Mouse (Mus musculus): ENCODE data around the gene Rae1. TPM values are rescaled to one million over a fixed set of nuclear protein-coding genes. Genes with fewer than 3 reads are reported as not detected.

The Rae1 gene
- total RNA-seq, 2 experiments from 2014 or later, result 42.4 to 53.2 TPM

GRCm38 (mm10) chr2:172990161-172990560 lies 9.8 kb upstream of the Rae1 start:
- no peak for ATAC-seq (ENCODE audit: poor library complexity, severe bottlenecking)

DNA sequence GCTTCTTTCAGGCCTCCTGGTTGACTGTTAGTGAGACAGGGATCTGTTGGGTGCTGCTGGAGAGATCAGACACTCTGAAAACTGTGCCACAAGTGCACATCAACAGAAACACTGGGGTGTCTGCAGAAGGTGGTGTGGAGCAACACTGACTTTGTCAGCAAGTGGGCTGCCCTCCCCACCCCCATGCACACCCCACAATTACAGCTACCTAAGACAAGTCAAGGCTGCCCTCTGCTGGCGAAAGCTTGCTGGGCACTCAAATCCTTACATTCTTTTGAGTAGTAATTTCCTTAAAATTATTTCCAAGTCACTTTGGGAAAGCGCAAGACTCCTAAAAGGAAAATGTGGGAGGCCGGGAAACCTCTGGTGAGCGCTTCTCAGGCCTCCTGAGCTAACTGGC lies 3.7 kb upstream of the Rae1 start:
- no peak for ATAC-seq (ENCODE audit: poor library complexity, severe bottlenecking)

DNA sequence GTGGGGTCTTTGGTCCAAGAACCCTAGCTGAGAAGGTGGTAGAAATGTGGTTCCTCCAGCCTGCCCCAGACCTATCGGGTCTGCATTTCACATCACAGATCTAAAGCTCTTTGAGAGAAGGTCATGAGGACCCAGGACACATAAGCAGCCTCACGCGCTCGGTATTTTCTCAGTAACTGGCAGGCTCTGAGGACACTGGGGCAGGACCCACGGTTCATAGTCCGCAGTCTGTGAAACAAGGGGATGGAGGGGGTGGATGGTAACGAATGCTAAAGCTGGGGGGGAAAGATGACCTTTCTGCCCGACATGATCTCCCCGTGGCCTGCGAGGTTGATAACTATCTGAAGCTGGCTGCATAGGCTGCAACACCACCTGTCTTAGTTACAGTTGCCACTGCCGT lies 2.2 kb upstream of the Rae1 start:
- ATAC-seq (ENCODE audit: poor library complexity, severe bottlenecking), result no peak

DNA sequence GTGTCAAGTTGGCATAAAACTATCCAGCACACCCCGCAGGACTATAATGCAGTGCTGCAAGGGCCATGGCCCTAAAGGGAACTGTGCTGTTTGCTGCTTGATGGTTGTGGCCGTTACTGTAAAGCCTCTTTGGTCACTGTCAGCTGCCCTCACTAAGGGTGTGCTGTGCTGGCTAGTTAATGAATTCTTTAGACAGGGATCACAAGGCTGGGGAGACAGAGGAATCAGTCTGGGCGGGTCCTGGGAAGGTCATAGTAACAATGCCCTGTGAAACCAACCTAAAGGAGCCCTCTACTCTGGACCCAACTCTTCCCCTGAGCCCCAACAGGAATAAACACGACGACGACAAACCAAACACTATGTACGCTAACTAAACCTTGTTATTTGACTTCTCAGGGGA lies 1.4 kb upstream of the Rae1 start:
- ATAC-seq (ENCODE audit: poor library complexity, severe bottlenecking), result no peak

GRCm38 (mm10) chr2:173000285-173000652 lies 352 bp downstream of the Rae1 start:
- ATAC-seq (ENCODE audit: poor library complexity, severe bottlenecking), result peak; percentile 41

- no peak; the same call in 1 of the 2 replicates for ATAC-seq (ENCODE audit: poor library complexity, severe bottlenecking)
Measured at GRCm38 (mm10) chr2:173000921-173001320, 1.0 kb downstream of the Rae1 start.

- no peak for ATAC-seq (ENCODE audit: poor library complexity, severe bottlenecking)
Measured at GRCm38 (mm10) chr2:173003737-173004136, 3.8 kb downstream of the Rae1 start.

GRCm38 (mm10) chr2:173010220-173010717 lies 10.4 kb downstream of the Rae1 start:
- ATAC-seq (ENCODE audit: poor library complexity, severe bottlenecking), result no peak

GRCm38 (mm10) chr2:173011440-173011839 lies 11.5 kb downstream of the Rae1 start:
- ATAC-seq (ENCODE audit: poor library complexity, severe bottlenecking), result no peak

GRCm38 (mm10) chr2:173014741-173015287 lies 14.9 kb downstream of the Rae1 start:
- ATAC-seq (ENCODE audit: poor library complexity, severe bottlenecking), result no peak

GRCm38 (mm10) chr2:173017940-173018339 lies 18.0 kb downstream of the Rae1 start:
- peak; percentile 43 for ATAC-seq (ENCODE audit: poor library complexity, severe bottlenecking)

GRCm38 (mm10) chr2:173018618-173019017 lies 18.7 kb downstream of the Rae1 start:
- ATAC-seq (ENCODE audit: poor library complexity, severe bottlenecking), result peak; percentile 16

DNA sequence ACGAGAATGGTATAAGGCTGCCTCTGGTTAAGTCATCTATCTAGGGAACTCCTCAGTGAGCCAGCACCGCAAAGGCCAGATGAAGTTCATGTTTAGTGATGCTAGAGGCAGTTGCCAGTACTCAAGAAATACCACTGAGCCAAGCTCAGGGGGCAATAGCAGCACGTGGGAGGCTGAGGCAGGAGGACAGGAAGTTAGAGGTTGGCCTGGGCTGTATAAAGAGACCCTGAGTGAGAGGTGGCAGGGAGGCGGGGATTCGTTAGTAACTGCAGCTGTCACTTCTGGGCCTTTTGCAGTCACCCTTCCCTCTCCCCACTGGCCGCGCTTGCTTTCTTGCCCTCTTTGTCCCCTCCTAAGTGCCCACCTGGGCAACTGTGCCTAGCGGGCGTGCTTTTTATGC lies 19.4 kb downstream of the Rae1 start:
- no peak for ATAC-seq (ENCODE audit: poor library complexity, severe bottlenecking)

DNA sequence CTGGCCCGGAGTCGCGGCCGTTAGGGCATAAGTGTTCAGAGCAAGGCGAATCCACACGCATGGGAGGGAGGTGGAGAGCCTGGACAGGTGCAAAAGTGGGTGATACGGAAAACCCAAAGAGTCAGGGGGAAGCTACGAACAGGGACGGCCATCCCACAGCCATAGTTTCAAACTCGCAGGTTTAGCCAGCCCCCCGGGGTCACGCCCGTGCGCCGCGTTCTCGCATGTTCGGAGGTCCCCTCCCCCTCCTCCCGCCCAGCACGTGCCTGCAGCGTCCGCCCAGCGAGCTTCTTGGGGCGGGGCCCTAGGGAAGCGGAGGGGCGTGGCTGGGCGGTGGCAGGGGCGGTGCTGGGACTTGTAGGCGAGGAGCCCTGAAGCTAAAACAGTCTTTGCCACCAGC lies 19.9 kb downstream of the Rae1 start:
- ATAC-seq (ENCODE audit: poor library complexity, severe bottlenecking), result peak; percentile 62

GRCm38 (mm10) chr2:173020430-173020829 lies 20.5 kb downstream of the Rae1 start, which contains the start of gene Rbm38:
Gene Rbm38, plus strand, starts transcription at chr2:173020498.
- ATAC-seq (ENCODE audit: poor library complexity, severe bottlenecking), result no peak

DNA sequence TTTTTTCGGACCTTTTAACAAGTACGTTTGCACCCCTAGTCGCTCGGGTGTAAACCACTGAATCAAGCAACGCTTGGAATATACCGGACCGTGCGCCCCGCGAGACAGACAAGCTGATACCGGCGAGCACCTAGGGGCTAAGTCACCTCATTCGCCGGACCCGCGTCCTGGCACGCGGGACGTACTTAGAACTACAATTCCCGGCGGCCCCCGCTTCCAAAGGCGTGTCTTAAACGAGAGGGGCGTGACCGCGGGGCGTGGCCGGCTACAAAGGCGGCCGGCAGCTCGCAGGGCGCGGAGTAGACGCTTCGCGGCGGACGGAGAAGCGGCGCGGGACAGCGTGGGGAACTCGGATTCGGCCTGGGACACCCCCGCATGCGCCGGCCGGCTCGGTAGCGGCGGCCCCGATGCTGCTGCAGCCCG lies 21.7 kb downstream of the Rae1 start:
- ATAC-seq (ENCODE audit: poor library complexity, severe bottlenecking), result peak; percentile 56

DNA sequence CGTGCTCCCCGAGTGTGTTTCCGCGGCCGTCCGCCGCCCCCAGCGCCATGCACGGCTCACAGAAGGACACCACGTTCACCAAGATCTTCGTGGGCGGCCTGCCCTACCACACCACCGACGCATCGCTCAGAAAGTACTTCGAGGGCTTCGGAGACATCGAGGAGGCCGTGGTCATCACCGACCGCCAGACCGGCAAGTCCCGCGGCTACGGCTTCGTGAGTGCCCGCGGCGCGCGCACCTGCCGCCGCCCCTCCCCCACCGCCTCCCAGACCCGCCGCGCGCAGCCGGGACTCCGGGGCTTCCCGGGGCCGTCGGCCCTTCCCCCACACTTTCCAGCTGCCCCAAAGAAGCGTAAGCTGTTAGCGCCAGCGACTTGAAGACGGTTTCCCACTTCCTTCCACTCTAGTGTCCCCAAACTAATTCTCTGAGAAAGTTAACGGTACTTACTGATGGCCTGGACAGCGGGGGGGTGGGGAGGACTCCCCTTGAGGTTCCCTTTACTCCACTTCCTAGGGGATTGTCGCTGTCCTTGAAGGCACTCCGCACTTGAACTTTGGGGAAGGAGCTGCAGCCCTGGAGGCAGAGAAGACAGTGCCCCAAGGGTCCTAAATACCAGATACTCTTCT lies 22.3 kb downstream of the Rae1 start:
- ATAC-seq (ENCODE audit: poor library complexity, severe bottlenecking), result 0 out of 2 replicates have a peak, but pooled peaks have one; percentile 0

DNA sequence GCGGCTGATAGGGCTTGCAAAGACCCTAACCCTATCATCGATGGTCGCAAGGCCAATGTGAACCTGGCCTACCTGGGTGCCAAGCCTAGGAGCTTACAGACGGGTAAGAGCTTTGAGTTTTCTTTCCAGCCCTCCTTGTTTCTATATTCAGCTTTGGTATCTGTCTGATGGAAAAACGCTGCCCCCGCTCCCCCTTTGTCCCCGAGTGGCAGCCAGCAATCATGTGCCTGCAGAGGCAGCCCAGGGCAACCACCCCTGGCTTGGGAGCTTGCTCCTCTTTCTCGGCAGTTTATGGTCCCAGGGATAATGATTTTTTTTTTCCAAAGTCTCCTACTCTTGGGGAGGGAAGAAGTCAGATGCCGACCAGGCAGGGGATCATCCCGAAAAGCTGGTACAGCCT lies 22.9 kb downstream of the Rae1 start:
- ATAC-seq (ENCODE audit: poor library complexity, severe bottlenecking), result no peak

DNA sequence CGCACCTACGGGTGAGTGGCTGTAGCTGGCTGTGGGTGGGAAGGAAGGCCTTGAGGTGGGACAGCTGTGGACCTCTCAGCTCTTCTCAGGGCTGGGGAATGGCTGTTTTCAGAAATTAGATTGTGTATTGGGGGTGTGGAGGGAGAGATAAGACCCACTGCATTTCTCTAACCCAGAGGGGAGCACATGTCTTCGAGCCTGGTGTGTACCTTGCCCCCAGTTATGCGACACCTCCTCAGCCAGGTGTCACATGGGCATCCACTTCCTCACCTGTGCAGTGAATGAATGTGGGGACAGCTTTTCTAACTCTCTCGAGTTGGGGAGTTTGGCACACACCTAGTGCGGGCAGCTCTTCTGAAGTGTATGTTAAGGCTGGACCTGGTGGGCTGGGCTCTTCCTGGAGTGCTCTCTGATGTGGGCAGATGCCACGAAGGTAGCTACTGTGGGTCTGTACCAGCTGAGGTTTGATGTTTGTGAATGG lies 23.5 kb downstream of the Rae1 start:
- ATAC-seq (ENCODE audit: poor library complexity, severe bottlenecking), result no peak

DNA sequence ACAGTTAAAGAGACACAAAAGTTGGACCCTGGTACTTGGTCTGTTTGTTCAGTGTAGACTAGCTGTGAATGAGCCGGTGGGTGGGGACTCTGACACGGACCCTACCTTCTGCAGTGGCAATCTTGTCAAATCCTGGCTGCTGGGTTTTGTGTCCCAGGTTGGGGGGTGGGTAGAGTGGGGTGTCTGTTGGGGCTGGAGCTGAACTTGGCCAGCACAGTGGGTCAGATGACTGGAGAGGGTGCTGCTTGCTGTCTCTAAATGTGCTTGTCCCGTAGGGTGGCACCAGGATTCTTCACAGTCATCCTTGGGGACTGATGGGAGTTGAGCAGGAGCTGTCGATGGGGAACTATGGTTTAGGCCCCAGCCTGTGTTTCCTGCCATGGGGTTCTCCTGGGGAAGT lies 24.0 kb downstream of the Rae1 start:
- ATAC-seq (ENCODE audit: poor library complexity, severe bottlenecking), result no peak

- no peak for ATAC-seq (ENCODE audit: poor library complexity, severe bottlenecking)
Measured at GRCm38 (mm10) chr2:173024392-173024791, 24.5 kb downstream of the Rae1 start.

DNA sequence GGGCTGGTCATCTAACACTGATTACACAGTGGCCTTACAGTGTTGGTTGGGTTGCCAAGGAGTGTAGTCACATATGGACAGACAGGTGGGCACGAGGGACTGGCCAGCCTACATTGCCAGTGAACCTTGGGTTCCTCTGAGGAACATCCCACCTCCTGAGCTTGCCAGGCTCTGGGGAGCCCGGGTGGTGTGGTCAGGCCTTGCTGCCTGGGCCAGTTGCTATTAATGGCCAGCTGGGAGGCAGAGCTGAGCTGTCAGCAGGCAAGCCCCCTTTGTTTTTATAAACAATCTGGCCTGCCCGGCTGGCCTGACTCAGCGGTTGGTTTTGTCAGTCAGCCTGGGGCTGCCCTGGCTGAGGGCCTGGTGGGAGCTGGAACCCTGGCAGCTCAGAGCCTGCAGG lies 25.0 kb downstream of the Rae1 start:
- no peak for ATAC-seq (ENCODE audit: poor library complexity, severe bottlenecking)

DNA sequence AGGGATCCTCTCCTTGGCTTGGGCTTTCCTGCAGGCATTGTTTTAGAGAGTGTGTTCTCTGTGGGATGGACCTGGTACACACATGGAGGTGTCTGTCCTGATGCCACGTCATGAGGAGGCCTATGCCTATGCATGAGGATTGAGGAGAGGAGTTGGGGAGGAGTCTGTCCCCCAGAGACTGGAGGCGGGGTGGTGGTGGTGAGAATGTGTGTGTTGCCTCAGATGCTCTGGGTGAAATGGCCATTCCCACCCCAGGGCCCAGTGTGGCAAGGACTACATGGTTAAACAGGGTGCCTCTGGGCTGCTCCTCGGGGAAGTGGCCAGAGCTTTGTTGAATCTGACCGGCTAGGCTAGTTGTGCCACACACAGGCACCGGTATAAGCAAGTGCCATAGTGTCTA lies 26.4 kb downstream of the Rae1 start:
- ATAC-seq (ENCODE audit: poor library complexity, severe bottlenecking), result no peak
